Mouse (Mus musculus): Measurements from ENCODE around the gene Arhgef18.
A peak's percentile ranks its signal among the peaks of the same experiment; 100 is the strongest.

Gene Arhgef18

DNA sequence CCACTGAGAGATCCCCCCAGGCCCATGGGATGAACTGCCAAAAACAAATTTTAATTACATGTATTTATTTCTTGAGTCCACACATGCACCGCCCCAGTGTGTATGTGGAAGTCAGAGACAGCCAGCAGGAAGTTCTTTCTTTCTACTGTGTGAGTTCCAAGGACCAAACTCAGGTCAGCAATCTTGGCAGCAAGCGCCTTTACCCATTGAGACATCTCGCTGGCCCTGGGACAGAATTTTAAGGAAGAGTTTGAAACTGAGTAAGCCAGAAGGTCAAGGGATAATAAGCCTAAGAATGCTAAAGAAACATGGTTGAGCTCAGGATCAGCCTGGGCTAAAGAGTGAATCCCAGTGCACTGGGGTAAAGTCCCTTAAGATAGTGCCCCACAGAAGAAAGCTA lies 4.8 kb downstream of the Arhgef18 start:
- DNase-seq: no peak

DNA sequence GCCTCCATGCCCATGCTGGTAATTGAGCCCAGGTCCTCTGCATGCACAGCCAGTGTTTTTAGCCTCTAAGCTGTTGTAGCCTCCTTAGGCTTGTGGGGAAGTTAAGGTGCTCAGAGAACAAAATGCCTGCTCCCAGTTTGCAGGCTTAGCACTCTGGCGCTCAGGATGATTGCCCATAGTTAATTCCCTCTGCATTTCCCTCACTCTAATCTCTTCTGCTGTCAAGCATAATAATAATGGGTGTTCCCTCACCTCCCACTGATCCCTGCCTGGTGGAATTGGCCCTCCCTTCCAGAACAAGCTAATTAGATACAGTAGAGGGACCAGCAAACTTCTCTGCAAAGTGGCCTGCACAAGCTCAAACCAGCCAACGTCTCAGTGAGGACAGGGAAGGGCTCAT lies 7.7 kb downstream of the Arhgef18 start:
- DNase-seq: no peak

DNA sequence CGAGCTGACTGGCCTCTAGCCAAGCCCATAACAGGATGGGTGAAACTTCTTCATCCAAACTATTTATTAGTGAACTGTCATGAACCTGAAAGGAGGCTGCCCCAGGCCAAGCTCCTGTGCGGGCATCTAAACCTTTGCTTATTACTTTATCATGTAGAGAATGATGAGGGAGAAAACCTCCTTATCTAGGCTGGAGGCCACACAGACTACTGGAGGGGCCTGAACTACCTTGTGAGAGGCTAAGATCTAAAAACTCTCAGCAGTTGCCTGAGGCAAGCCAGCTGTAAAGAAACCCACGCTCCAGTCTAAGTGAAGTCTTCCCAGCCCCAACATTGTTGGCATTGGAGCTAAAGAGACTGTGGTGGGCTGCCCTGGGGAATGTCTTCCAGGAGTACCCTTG lies 14.6 kb downstream of the Arhgef18 start:
- no peak for DNase-seq

DNA sequence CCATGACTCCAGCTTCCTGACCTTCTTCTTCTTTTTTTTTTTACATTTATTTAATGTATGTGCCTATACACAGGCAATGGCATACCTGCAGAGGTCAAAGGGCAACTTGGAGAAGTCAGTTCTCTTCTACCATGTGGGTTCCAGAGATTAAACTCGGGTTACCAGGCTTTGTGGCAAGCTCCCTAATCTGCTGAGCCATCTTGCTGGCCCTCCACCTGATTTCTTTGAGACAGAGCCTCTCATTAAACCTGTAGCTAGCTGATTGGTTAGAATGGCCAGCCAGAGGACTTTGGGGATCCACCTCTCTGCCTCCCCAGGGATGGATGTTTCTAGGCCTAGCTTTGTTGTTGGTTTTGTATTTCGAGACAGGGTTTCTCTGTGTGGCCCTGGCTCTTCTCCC lies 18.3 kb downstream of the Arhgef18 start:
- DNase-seq: no peak

DNA sequence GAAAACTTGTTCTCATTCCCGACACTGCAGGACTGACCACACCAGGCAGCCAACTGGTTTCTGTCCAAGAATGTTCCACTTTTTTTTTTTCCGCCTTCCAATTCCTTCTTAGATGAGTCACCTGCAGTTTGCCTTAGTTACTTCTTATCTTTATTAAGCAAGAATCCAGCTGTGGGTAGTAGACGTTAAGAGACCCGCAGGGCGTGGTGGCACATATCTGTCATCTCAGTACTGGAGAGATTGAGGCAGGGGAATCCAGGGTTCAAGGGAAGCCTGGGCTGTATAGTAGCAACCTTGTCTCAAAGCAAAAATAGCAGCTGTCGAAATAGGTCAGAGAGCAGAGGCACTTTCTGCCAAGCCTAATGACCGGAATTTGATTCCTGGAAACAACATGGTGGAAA lies 19.1 kb downstream of the Arhgef18 start:
- DNase-seq: peak; percentile 41

DNA sequence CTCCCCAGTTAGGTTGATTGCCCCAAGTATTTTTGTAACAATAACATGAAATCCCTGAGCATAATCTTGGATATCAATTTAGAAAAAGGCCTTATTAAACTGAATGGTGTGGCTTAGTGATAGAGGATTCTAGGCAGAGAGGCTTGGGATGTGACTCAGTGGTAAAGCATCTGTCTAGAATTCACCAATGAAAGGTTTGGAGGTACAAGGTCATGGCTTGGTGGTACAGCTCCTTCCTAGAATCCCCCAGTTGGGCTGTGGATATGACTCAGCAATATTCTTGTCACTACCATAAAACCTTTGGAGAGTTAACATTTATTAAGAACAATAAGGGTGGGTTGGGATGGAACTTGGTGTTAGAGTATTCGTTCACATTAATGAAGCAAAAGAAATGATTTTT lies 20.0 kb downstream of the Arhgef18 start:
- no peak for DNase-seq

DNA sequence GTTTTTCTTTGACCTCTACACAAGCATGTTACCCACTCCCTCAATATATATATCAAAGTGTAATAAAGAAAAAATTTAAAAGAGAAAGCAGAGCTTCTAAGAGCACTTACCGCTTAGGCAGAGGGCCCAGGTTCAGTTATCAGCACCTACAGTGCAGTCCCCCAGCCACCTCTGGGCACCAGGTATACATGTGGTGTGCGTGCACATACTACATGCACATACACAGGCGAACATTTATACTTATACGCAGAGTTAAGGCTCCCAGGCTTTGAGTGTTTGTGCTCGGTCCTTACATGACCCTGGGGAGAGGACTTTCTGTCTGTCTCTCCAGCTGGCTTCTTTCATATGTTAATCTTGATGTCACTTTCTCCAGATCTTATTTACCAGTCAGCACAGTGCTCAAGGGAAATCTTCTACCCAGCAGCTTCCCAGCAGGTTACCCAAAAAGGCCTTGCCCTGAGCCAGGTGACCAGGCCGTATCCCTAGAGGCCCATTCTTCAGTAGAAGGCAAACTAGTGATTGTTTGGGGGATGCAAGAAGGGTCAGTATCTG lies 21.9 kb downstream of the Arhgef18 start:
- DNase-seq: no peak

DNA sequence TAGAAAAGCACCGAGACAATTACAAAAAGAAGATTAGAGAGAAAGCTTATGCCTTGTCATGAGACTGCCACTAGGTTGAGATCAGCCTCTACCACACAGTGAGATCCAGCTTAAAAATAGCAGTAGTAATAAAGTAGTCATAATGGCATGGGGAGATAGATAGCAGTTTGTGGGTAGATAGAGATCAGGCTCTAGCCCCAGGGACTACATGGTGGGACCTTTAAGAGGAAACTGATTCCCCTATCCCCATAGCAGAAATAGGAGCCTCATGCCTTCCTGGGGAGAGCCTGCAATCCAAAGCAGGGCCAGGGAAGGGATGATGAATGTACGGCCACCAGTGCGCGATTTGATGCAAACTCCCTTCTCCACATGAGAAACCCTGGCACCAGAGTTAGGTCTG lies 22.5 kb downstream of the Arhgef18 start:
- no peak for DNase-seq

DNA sequence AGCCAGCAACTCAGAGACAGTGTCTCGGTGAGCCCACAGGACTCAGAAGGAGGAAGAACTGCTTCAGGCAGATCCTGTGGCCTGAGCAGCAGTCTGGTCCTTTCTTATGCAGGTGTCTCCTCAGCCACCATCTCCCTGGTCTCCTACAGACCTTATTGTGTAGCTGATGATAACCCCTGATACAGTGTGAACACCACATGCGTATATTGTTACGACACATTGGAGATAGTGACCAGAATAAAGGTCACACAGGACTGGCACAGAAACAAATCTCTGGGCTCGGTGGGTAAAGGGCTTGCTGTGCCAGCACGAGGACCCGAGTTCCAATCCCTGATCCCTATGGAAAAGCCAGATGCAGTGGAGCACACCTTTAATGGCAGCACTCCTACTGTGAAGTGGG lies 22.9 kb downstream of the Arhgef18 start:
- DNase-seq: no peak

DNA sequence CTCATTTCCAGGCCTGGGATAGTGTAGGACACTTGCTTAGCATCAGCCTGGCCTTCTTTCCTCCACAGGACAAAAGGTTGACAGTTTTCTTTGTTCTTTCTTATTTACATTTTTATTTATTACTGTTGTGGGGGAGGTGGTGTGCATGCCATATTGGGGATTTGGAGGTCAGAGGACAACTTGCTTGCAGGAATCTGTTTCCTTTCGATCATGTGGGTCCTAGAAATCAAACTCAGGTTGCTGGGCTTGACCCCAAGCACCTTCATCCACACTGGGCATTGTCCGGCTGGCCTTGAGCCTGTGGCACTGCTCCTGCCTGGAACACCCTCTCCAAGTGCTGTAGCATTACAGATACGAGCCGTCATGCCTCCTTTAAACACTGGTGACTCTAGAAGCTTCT lies 24.0 kb downstream of the Arhgef18 start:
- DNase-seq: no peak

DNA sequence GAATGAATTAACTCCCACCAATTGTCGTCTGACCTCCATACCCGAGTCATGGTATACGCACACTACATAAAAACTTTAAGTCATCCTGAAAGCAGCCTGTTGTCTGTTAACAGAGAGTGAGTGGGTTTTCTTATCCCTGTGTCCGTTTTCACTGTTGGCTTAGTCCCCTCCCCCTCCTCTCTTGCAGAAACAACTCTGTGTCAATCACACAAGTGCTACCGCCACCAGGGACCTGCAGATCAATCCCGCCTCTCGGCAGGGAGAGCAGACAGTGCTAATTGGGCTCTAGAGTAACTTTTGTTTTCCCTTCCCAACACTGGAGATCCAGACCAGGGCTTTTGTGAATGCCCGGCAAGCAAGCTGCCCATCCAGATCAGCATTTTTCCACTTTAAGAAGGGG lies 24.6 kb downstream of the Arhgef18 start:
- DNase-seq: no peak

DNA sequence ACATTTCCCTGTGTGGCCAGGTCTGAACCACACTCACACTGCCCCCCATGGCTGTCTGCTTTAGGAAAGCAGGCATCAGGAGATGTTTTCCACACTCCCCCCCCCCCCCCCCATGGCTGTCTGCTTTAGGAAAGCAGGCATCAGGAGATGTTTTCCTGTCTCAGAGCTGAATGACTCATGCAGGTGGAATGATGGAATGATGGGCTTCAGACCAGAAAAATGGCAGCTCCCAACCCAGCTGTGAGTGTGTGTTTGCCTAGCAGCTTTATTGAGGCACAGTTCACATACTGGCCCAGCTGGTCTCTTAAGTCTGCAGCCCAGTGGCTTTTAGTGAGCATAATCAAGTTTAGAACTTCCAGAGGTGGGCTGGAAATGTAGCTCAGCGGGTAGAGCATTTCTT lies 25.3 kb downstream of the Arhgef18 start:
- no peak for DNase-seq

DNA sequence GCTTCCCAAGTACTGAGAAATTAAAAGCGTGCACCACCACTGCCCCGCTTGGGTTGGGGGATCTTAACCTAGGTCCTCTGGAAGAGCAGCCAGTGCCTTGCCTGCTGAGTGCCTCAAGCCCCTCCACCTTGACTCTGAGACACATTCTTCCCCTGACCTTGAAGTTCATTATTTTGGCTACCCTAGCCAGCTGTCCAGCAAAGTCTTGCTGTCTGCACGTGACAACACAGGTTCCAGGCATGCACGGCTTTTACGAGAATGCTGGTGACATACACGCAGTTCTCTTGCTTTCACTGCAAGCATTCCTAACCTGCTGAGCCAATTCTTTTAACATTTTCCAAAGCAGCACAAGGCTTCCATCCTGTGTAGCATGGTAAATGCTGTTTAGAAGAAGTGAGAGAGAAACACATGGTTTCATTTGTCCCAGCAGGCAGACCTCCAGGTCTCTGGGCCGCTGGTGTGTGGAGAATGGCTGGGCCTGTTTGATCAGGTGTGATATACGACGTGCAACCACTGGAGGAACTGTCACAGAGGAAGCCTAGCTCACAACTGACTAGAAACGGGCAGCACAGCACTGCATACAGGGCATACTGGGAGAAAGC lies 27.4 kb downstream of the Arhgef18 start:
- no peak for DNase-seq

DNA sequence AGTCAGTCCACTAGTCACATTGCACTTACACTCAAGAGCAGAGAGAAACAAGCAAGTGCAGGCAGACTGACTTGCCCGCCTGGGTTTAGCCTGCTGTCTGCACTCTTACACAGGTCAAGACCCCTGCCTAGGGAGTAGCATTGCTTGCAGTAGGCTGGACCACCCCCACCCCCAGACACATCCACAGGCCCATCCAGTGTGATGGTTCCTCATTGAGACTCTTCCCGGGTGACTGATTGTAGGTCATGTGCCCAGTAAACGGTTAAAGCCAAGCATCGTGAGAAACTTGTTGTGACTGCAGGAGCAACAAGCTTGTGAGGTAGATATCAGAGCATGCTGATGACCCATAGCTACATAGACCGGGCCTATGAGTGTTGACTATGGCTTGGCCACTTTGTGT lies 28.7 kb downstream of the Arhgef18 start:
- no peak for DNase-seq

DNA sequence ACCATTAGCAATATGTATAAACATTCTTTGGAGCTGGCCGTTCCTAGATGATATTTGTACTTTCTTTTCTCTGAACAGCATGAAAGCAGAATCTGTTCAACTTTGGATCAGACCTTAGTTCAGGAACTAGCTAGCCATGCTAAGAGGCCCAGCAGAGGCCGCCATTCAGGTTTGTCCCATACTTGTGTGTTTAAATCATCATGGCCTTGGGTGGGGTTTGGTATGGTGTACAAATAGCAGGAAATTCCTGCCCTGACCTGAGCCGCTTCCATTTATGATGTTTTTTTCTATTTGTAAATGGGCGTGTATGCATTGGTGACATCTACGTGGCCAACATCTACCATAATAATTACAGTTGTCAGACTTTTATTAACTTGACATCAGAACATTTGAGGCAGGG lies 32.4 kb downstream of the Arhgef18 start:
- no peak for DNase-seq

DNA sequence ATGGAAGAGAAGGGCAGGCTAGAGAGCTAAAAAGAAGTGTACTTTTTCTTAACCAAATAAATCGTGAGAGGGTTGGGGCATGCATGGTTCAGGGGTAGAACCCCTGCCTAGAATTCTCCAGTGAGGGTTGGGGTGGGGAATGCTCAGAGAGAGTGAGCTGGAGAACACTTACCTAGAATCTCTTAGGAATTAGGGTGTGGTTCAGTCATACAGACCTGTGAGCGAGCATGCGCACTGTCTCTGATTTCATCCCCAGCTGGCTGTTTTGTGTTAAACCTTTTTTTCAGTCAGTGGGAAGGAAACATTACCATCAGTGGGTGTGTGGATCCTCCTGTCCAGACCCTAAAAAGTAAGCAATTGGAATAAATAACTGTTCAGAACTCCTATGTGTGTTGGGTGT lies 33.4 kb downstream of the Arhgef18 start:
- DNase-seq: no peak

DNA sequence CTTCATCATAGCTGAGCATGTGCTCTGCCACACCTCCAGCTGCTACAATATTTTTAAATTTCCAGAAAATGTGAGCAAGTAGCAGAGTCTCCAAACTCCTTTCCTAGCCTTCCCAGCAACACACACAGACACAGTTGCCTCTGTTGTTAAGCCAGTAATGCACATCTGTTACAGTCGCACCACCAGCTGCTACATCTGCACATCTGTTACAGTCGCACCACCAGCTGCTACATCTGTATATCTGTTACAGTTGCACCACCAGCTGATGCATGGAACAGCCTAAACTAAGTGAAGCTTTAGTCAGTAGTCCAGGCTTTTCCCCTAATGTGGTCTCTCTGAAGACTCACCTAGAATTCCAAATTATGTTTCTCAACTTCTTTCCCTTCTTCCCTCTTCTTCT lies 35.6 kb downstream of the Arhgef18 start:
- DNase-seq: no peak

DNA sequence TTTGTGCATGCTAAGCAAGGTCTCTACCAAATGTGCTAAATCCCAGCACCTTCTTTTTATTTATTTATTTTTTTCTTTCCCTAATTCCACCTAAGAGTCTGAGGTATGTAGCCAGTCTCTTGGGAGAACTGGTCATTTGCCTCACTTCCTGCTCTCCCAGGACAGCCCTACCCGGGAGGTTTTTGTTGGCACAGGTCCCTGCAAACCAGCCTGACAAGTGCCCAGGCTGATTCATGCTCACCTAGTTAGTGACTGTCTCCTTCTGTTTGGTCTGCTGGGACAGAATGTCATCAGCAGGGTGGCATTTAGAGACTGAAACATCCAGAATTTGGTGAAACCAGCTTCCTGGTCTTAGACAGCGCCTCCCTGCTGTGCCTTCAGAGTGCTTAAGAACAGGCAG lies 37.2 kb downstream of the Arhgef18 start:
- DNase-seq: peak; percentile 57

DNA sequence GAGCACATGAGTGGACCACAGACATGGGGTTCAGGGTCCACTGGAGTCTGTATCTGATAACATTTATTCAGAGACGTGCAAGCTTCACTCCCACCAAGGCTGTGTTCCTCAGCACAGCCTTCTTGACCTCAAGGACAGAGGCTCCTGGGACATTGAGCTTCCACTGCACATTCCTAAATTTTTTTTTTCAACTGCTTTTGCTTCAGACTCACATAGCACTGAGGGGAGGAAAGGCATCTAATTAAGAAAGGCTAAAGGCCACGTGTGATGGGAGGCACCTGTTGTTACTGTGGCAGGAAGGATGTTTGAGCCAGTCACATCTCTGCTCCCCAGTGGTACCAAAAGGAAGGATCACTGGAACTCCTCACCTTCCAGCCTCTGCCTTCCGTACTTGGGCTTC lies 38.3 kb downstream of the Arhgef18 start:
- no peak for DNase-seq

DNA sequence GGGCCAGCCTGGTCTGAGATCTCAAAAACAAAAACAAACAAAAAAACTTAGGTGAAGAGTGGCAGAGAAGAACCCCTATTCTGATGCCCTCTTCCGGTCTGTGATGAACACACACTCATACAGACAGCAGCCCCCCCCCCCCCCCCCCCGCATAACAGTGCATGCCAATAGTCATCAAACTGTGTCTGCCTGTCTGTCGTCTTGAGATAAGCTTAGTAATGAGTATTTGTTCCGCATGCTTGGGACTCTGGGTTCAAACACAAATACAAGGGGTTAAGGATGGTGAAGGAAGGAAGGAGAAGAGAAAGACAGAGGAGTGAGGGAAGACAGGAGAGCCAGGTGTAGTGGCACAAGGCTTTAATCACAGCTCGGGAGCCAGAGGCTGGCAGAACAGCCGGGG lies 43.7 kb downstream of the Arhgef18 start:
- no peak for DNase-seq

DNA sequence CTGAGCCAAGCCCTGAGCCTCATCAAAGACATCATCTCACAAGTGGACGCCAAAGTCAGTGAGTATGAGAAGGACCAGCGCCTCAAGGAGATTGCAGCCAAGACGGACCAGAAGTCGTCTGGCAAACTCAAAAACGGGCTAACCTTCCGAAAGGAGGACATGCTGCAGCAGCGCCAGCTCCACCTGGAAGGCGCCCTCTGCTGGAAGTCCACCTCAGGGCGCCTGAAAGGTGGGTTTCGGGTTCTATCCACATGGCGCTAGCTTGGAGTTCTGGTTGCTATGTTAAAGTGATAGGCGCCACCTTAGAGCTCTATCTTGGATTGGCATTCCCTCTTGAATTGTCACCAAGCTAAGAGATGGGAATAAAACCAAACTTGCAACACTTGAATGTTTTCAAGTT lies 46.7 kb downstream of the Arhgef18 start:
- no peak for DNase-seq

DNA sequence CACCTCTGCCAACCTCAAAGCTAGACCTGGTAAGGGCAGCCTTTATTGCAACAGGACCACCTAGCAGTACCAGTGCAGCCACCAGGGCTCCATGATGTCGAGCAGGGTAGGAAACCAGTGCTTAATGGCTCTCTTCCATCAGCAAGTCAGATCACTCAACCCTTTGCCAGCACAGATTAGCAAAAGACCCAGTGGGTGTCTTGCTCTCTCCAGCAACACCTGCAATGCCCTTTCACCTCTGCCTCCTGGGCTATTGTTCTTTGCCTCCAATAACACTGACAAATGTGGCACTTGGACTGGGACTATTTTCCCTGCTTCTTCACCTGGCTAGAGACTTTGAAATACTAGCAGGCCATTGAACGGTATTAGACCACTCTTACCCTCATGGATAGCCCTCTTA lies 56.4 kb downstream of the Arhgef18 start:
- DNase-seq: no peak

DNA sequence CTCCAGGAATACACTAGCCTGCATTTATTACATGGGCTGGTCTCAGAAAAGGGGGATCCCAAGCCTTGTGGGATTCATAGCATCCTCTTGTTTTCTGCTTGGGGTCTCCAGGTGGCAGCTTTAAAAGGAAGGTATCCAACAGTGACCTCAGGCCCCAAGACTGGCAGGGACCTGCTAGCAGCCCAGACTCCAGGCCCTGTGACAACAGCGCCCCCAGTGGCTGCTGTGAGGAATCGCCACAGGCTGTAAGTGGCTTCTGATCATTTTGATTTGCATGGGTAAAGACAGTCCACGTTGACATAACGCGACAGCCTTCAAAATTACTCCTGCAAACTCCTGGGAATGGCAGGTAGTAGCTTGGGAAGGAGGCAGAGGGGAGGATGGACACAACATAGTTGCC lies 57.9 kb downstream of the Arhgef18 start:
- peak; percentile 49 for DNase-seq

DNA sequence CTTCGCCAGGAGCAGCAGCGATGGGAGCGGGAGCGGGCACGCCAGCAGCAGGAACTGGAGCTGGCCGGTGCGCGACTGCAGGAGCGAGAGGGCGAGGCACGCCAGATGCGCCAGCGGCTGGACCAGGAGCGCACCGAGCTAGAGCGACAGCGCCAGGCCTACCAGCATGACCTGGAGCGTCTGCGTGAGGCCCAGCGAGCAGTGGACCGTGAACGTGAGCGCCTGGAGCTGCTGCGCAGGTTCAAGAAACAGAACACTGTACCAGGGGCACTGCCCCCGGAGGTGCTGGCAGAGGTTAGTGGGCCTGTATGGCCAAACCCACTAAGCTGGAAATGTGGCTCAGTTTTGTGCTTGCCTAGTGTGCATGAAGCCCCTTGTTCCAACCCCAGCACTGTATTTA lies 59.2 kb downstream of the Arhgef18 start:
- peak; percentile 68 for DNase-seq

DNA sequence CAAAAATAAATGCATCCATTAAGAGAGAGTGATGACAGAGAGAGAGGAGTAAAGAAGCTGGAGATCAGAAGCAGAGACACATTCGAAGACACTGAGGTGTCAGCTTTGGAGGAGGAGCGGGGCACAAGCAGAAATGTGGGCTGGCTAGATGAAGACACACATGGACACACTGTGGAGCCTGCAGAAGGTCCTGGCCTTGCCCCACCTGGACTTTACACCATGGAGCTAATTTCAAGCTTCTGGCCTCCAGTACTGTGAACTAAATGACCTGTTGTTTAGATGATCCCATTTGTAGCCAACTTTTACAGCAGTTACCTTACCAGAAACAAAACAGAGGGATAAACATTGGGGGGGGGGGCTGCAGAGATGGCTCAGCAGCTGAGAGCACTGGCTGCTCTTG lies 70.4 kb downstream of the Arhgef18 start:
- DNase-seq: peak; percentile 71

DNA sequence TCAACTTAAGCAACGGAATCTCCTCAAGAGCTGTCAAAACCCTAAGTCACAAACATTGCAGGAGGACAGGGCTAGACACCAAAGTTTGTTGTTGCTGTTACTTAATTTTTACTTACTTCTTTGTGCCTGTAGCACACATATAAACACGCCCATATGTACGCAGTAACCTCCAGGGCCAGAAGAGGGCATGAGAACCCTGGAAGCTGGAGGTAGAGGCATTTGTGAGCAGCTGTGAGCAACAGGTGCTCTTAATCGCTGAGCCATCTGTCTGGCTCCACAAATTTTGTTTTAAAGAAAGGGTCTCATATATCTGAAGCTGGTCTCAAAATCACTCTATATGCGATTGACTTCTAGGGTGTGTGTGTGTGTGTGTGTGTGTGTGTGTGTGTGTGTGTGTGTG lies 71.5 kb downstream of the Arhgef18 start:
- peak; percentile 50 for DNase-seq
